Mouse (Mus musculus) embryonic facial prominence, embryonic 14.5 days (tissue): ENCODE data around the gene Ear14. TPM values are rescaled to one million over a fixed set of nuclear protein-coding genes. Genes with fewer than 3 reads are reported as not detected.
"Not testable (repeated sequence)": the region's sequence is repeated elsewhere in the genome, so short reads cannot be mapped to it uniquely, and the experiment has no call there.

Experiments used
- ATAC-seq: fragments of 200-750 bp; cut with Nextera tagmentation; 2 replicates; pipeline ENCODE4 v1.8.0; 2017; ENCODE audit warnings: low read depth, moderate number of reproducible peaks, moderate TSS enrichment
- DNase-seq: peaks from one replicate; pipeline ENCODE4 v3.0.0-alpha.2; 2015; ENCODE audit warnings: low spot score
- H3K27ac ChIP-seq: fragments of 300-500 bp; sonication (generic); replicated peaks from 2 replicates; pipeline ENCODE4 v1.5.1; 2014; ENCODE audit warnings: low read depth, mild to moderate bottlenecking, low read length, moderate library complexity
- H3K27me3 ChIP-seq: fragments of 300-500 bp; sonication (generic); replicated peaks from 2 replicates; pipeline ENCODE4 v1.6.1; 2014; ENCODE audit warnings: low read length; ENCODE audit not compliant: control insufficient read depth, insufficient read depth
- H3K36me3 ChIP-seq: fragments of 300-500 bp; sonication (generic); 2 replicates; pipeline ENCODE4 v1.6.1; 2014; ENCODE audit warnings: low read length, mixed read lengths; ENCODE audit not compliant: control insufficient read depth, insufficient read depth
- H3K4me1 ChIP-seq: fragments of 300-500 bp; sonication (generic); 2 replicates; pipeline ENCODE4 v1.6.1; 2014; ENCODE audit warnings: antibody characterized with exemption, low read length; ENCODE audit not compliant: control insufficient read depth, insufficient read depth
- H3K4me2 ChIP-seq: fragments of 300-500 bp; sonication (generic); 2 replicates; pipeline ENCODE4 v1.6.1; 2014; ENCODE audit warnings: low read depth, mild to moderate bottlenecking, low read length, moderate library complexity, mixed read lengths
- H3K4me3 ChIP-seq: fragments of 300-500 bp; sonication (generic); 2 replicates; pipeline ENCODE4 v1.5.1; 2014; ENCODE audit warnings: low read depth, mild to moderate bottlenecking, low read length
- H3K9ac ChIP-seq: fragments of 300-500 bp; sonication (generic); 2 replicates; pipeline ENCODE4 v1.6.1; 2014; ENCODE audit warnings: low read depth, mild to moderate bottlenecking, low read length, moderate library complexity, mixed read lengths
- H3K9me3 ChIP-seq: fragments of 300-500 bp; sonication (generic); 2 replicates; pipeline ENCODE4 v1.6.1; 2016; ENCODE audit warnings: low read length; ENCODE audit not compliant: control insufficient read depth
- WGBS: fragments of 180-500 bp; shearing (Covaris S2); extraction: QIAGEN DNeasy Blood & Tissue Kit; methylation state at CpG from one replicate; pipeline ENCODE4 v1.1.7; 2014; 5-methylcytosine and 5-hydroxymethylcytosine counted together
- polyA plus RNA-seq: library from polyadenylated mRNA; unstranded; fragments of >200 nt; fragmentation: Nextera tagmentation; extraction: Ambion mirVana; gene quantifications from 2 replicates; pipeline ENCODE4 v1.2.1, GENCODE M21; 2014

Ear14 gene
- not detected in 2 replicates for polyA plus RNA-seq

GRCm38 (mm10) chr14:51203115-51203514, at the start of gene Ear14:
Gene Ear14 (plus strand): TSS chr14:51203391.
- Histone ChIP-seq H3K4me1 (no peaks in the 10 kb centered on the region), H3K36me3 (no peaks in the 10 kb centered on the region), H3K27me3 (no peaks in the 10 kb centered on the region), H3K9me3 (no peaks in the 10 kb centered on the region), H3K4me3 (no peak within 1 kb of the TSS), H3K9ac (no peak within 1 kb of the TSS), H3K27ac (no peak within 1 kb of the TSS), H3K4me2 (no peak within 1 kb of the TSS)
- no peak for ATAC-seq
- WGBS, result 85% methylated on average over 2 of the region's 2 CpGs
- no peak for DNase-seq

GRCm38 (mm10) chr14:51156056-51156735, 47.0 kb upstream of the Ear14 start:
- 92% methylated on average over 5 of the region's 5 CpGs for WGBS
- Histone ChIP-seq H3K36me3 (no peaks in the 10 kb centered on the region), H3K27me3 (no peaks in the 10 kb centered on the region), H3K4me1 (no peaks in the 10 kb centered on the region), H3K9ac (no peak overlapping the region), H3K27ac (no peak overlapping the region), H3K4me3 (no peak overlapping the region), H3K4me2 (no peak overlapping the region), H3K9me3 (no peaks in the 10 kb centered on the region)
- DNase-seq, result no peak
- no peak for ATAC-seq

- ATAC-seq (no peak), DNase-seq (no peak)
- WGBS, result 79% methylated on average over 4 of the region's 4 CpGs
- Histone ChIP-seq H3K4me3 (no peak overlapping the region), H3K27me3 (no peaks in the 10 kb centered on the region), H3K36me3 (no peaks in the 10 kb centered on the region), H3K4me1 (no peaks in the 10 kb centered on the region), H3K4me2 (no peak overlapping the region), H3K9me3 (no peaks in the 10 kb centered on the region), H3K27ac (no peak overlapping the region), H3K9ac (no peak overlapping the region)
Measured at GRCm38 (mm10) chr14:51156736-51157068, 46.5 kb upstream of the Ear14 start.

GRCm38 (mm10) chr14:51157072-51157471, 46.1 kb upstream of the Ear14 start:
- WGBS, result 100% methylated on average over 1 of the region's 1 CpGs
- no peak overlapping the region for H3K4me2 ChIP-seq

GRCm38 (mm10) chr14:51161976-51162375, 41.2 kb upstream of the Ear14 start, which contains the start of gene Rnase2b:
Gene Rnase2b (plus strand): TSS chr14:51162260.
- not testable (repeated sequence) for H3K27ac ChIP-seq, ATAC-seq, H3K36me3 ChIP-seq, H3K4me1 ChIP-seq, H3K4me3 ChIP-seq, DNase-seq, H3K9me3 ChIP-seq, H3K27me3 ChIP-seq, H3K4me2 ChIP-seq, H3K9ac ChIP-seq
- WGBS, result 96% methylated on average over 3 of the region's 3 CpGs

More at GRCm38 (mm10) chr14:51157072-51157471, 46.1 kb upstream of the Ear14 start:
- Histone ChIP-seq H3K4me1 (no peaks in the 10 kb centered on the region), H3K27ac (no peak overlapping the region), H3K9ac (no peak overlapping the region), H3K9me3 (no peaks in the 10 kb centered on the region), H3K36me3 (no peaks in the 10 kb centered on the region), H3K27me3 (no peaks in the 10 kb centered on the region), H3K4me3 (no peak overlapping the region)
- ATAC-seq, result no peak
- no peak for DNase-seq

GRCm38 (mm10) chr14:51163323-51163722, 39.9 kb upstream of the Ear14 start:
- not testable (repeated sequence) for H3K9me3 ChIP-seq, H3K36me3 ChIP-seq, H3K4me3 ChIP-seq, H3K4me1 ChIP-seq, H3K27me3 ChIP-seq, DNase-seq, H3K4me2 ChIP-seq, ATAC-seq, H3K27ac ChIP-seq, H3K9ac ChIP-seq
- WGBS, result 84% methylated on average over 6 of the region's 6 CpGs

GRCm38 (mm10) chr14:51165435-51165834, 37.8 kb upstream of the Ear14 start:
- Histone ChIP-seq H3K36me3 (no peaks in the 10 kb centered on the region), H3K4me1 (no peaks in the 10 kb centered on the region), H3K9ac (no peak overlapping the region), H3K27me3 (no peaks in the 10 kb centered on the region), H3K27ac (no peak overlapping the region), H3K4me2 (no peak overlapping the region), H3K4me3 (no peak overlapping the region), H3K9me3 (0 out of 2 replicates have a peak, but pooled peaks cover 6% of the 10 kb centered on the region)
- no peak for DNase-seq
- 100% methylated on average over 1 of the region's 1 CpGs for WGBS
- no peak for ATAC-seq

GRCm38 (mm10) chr14:51166068-51166467, 37.1 kb upstream of the Ear14 start:
- Histone ChIP-seq H3K36me3 (no peaks in the 10 kb centered on the region), H3K27ac (no peak overlapping the region), H3K4me3 (no peak overlapping the region), H3K9me3 (0 out of 2 replicates have a peak, but pooled peaks cover 6% of the 10 kb centered on the region), H3K27me3 (no peaks in the 10 kb centered on the region), H3K9ac (no peak overlapping the region), H3K4me2 (no peak overlapping the region), H3K4me1 (no peaks in the 10 kb centered on the region)
- DNase-seq (no peak), ATAC-seq (no peak)
